Mouse (Mus musculus) myocyte (in vitro differentiated cells): ENCODE results near the gene Pramef8.

ENCODE experiments used
- CEBPB ChIP-seq: IDR thresholded peaks from 2 replicates; pipeline ENCODE4 v1.6.1; 2011; ENCODE audit warnings: mild to moderate bottlenecking, moderate library complexity; ENCODE audit not compliant: poor library complexity, insufficient read depth, severe bottlenecking
- E2F4 ChIP-seq: IDR thresholded peaks from one replicate; pipeline ENCODE4 v1.6.1; 2011; ENCODE audit warnings: mild to moderate bottlenecking, control low read depth, moderate library complexity; ENCODE audit not compliant: insufficient read depth
- MAX ChIP-seq: IDR thresholded peaks from one replicate; pipeline ENCODE4 v1.6.1; 2011; ENCODE audit warnings: low read depth, mild to moderate bottlenecking, control low read depth
- POLR2A ChIP-seq: IDR thresholded peaks from one replicate; pipeline ENCODE4 v1.6.1; 2011; ENCODE audit warnings: low read depth, mild to moderate bottlenecking, control low read depth, moderate library complexity; ENCODE audit not compliant: insufficient read length
- SRF ChIP-seq: IDR thresholded peaks from one replicate; pipeline ENCODE4 v1.6.1; 2011; ENCODE audit warnings: low read depth; ENCODE audit not compliant: control insufficient read depth, insufficient read length
- TCF12 ChIP-seq: IDR thresholded peaks from one replicate; pipeline ENCODE4 v1.6.1; 2011; ENCODE audit warnings: mild to moderate bottlenecking, control low read depth; ENCODE audit not compliant: poor library complexity, insufficient read depth, severe bottlenecking
- USF1 ChIP-seq: IDR thresholded peaks from one replicate; pipeline ENCODE4 v1.6.1; 2011; ENCODE audit warnings: low read depth, mild to moderate bottlenecking, control low read depth, moderate library complexity

DNA sequence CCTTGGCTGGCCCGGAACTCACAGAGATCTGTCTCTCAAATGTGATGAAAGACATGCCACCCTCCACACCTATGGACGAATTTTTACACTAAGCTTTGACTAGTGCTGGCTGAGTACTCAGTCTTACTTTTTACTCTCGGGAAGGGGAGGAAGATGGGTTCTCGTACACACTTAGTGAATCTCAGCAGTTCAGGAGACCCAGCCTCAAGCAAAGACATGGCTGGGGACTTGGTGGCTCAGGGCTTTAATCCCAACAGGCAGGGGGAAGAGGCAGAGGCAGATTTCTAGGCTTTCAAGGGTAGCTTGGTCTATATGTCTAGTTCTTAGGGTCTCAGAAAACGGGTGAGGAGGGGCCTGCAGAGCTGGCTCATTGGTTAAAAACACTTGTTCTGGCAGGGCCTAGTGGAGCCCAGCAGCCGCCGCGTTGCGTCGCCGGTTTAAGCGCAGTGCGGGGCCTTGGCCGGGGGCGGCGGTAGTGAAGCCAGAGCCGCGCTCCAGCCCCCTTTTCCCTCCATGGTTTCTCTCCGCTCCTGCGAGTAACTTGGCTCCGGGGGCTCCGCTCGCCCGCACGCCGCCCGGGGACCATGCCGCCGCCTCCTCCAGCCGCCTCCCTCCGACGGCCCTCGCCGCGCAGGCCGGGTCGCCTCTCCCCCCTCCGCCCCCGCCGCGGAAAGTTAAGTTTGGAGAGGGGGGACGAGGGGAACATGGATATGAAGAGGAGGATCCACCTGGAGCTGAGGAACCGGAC, 23.1 kb upstream of the Pramef8 start:
- TF ChIP-seq USF1 = no peak
- TF ChIP-seq TCF12 = no peak
- TF ChIP-seq SRF = no peak
- TF ChIP-seq POLR2A = no peak
- TF ChIP-seq CEBPB = no peak
- no peak for TF ChIP-seq E2F4
- no peak for TF ChIP-seq MAX
